Mouse (Mus musculus) liver, embryonic 14.5 days (tissue): ENCODE data around the gene Gm10300.

Source experiments
- CTCF ChIP-seq: IDR thresholded peaks from 2 replicates; pipeline ENCODE4 v1.5.1; 2016; ENCODE audit warnings: antibody characterized with exemption, low read depth, control low read depth
- EP300 ChIP-seq: IDR thresholded peaks from 2 replicates; pipeline ENCODE4 v1.6.1; 2016; ENCODE audit warnings: antibody characterized with exemption, low read depth

DNA sequence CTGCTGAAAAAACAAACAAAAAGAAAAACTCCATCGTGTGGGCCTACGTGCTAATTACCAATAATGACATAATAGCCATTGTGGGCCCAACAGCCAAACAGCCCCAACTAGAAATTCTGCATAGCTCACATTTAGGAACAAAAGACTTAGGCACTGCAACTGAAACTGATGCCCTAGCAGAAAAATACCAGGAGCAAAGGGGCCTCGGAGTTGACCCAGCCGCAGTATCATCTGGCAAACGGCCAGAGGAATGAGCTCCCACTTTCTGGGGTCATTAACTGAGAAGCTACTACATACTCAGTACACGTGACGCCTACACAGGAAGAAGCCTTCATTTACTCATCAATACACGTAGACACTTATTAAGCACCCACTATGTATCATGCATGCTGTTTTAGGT is 12.2 kb upstream of the Gm10300 start:
- TF ChIP-seq EP300 (no peak), CTCF (no peak)
